17 mouse cellular contexts compared by ENCODE assay signal in the genomic region with DNA sequence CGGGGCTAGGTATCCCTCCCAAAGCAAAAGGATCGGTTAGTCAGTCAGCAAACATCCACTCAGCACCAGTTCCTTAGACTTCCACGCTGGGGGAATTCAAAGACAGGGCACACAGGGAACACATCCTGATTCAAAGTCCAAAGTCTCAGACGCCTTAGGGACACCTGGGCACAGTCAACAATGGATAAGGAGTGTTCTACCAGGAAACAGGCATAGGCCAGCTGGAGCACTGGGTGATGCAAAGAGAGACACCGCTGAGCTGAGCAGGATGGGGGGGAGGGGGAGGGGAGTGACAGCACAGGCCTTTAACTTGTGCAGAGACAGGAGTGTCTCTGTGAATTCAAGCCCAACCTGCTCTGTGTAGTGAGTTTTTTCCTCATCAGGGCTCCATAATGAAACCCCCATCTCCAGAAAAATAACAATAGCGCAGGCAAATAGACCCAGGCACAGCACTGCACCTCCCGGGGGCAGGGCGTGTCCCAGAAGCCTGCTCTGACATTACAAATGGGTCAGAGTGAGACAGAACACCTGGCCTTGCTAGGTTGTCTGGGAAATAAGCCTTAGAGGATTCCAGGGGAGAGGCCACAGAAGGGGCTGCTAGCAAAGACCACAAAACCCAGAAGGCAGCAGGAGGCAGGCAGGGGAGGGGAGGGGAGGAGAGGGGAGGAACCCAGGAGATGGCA. TPM values are rescaled to one million over a fixed set of nuclear protein-coding genes. Genes with fewer than 3 reads are reported as not detected.
DNase-seq lines count a peak whose midpoint lies in the region; ATAC-seq and TF ChIP-seq lines count a peak whose summit lies in the region.
"Had no signal": no experiment of that assay in that cellular context is flagged by ENCODE, and none has a peak within 500 bp of the region (broad histone marks: within the 10 kb centered on the region; RNA-seq: fewer than 3 reads in every experiment).

No protein-coding gene starts in this region.

- TF ChIP-seq CTCF in lung, postnatal 0 days (IDR thresholded peaks at IDR 0.05) = no peak

- no peak for DNase-seq in heart, embryonic 10.5 days (ENCODE audit: low spot score)
- no peak for DNase-seq in lung, postnatal 0 days (ENCODE audit: low spot score)
- DNase-seq in lung, postnatal 25 days (ENCODE audit: low spot score) = no peak
- peak; percentile 95 for DNase-seq in ZHBTc4 (ENCODE audit: low read depth, low spot score)
- DNase-seq in adrenal gland, postnatal 25 days = no peak
- DNase-seq in ovary, postnatal 10 days (ENCODE audit: low spot score) = no peak
- DNase-seq: cerebellum, postnatal 25 days; kidney, adult 8-10 months; layer of hippocampus, postnatal 36 days; left cerebral cortex, postnatal 4 days; liver, embryonic 13.5 days; thymus, adult 18-20 months had no signal

- H3K4me2 ChIP-seq in heart, embryonic 12.5 days = no peak overlapping the region
- H3K4me2 ChIP-seq in lung, postnatal 0 days (replicated peaks; ENCODE audit: low read depth, low read length) = no peak overlapping the region
- H3K4me2 ChIP-seq in stomach, embryonic 16.5 days (ENCODE audit: low read depth, low read length) = no peak overlapping the region
- H3K4me2 ChIP-seq: embryonic facial prominence, embryonic 12.5 days; liver, embryonic 13.5 days; midbrain, embryonic 11.5 days had no signal

- H3K9ac ChIP-seq in heart, embryonic 12.5 days = no peak overlapping the region
- H3K9ac ChIP-seq in lung, postnatal 0 days (replicated peaks; ENCODE audit: low read depth) = no peak overlapping the region
- no peak overlapping the region for H3K9ac ChIP-seq in stomach, embryonic 16.5 days (ENCODE audit: low read length)
- H3K9ac ChIP-seq: embryonic facial prominence, embryonic 12.5 days; liver, embryonic 13.5 days had no signal

- H3K27ac ChIP-seq in heart, embryonic 12.5 days (ENCODE audit: poor library complexity, severe bottlenecking) = 0 out of 2 replicates have a peak overlapping the region, but pooled peaks have one; percentile 11
- H3K27ac ChIP-seq in heart, embryonic 10.5 days = no peak overlapping the region
- H3K27ac ChIP-seq in lung, postnatal 0 days (ENCODE audit: low read length) = no peak overlapping the region
- peak overlapping the region; percentile 25 for H3K27ac ChIP-seq in stomach, embryonic 16.5 days (ENCODE audit: low read length)
- H3K27ac ChIP-seq: embryonic facial prominence, embryonic 12.5 days; liver, embryonic 13.5 days had no signal

- no peaks in the 10 kb centered on the region for H3K9me3 ChIP-seq in heart, embryonic 12.5 days (replicated peaks)
- no peaks in the 10 kb centered on the region for H3K9me3 ChIP-seq in heart, embryonic 10.5 days
- H3K9me3 ChIP-seq in lung, postnatal 0 days (ENCODE audit: low read length) = no peaks in the 10 kb centered on the region
- H3K9me3 ChIP-seq in stomach, embryonic 16.5 days (replicated peaks; ENCODE audit: control insufficient read depth, low read length) = no peaks in the 10 kb centered on the region
- H3K9me3 ChIP-seq: embryonic facial prominence, embryonic 12.5 days had no signal

- WGBS in heart, embryonic 12.5 days = 78% methylated on average over 8 of the region's 8 CpGs
- WGBS in heart, embryonic 10.5 days = 81% methylated on average over 8 of the region's 8 CpGs
- WGBS in lung, postnatal 0 days = 67% methylated on average over 8 of the region's 8 CpGs
- 51% methylated on average over 8 of the region's 8 CpGs for WGBS in stomach, embryonic 16.5 days

- H3K27me3 ChIP-seq in heart, embryonic 12.5 days (replicated peaks) = no peaks in the 10 kb centered on the region
- H3K27me3 ChIP-seq in heart, embryonic 10.5 days (ENCODE audit: insufficient read depth, poor library complexity, severe bottlenecking) = no peaks in the 10 kb centered on the region
- no peaks in the 10 kb centered on the region for H3K27me3 ChIP-seq in lung, postnatal 0 days (replicated peaks; ENCODE audit: insufficient read depth, low read length)
- no peaks in the 10 kb centered on the region for H3K27me3 ChIP-seq in stomach, embryonic 16.5 days (ENCODE audit: control insufficient read depth, insufficient read depth, low read length)
- H3K27me3 ChIP-seq: embryonic facial prominence, embryonic 12.5 days; liver, embryonic 13.5 days had no signal

- ATAC-seq in heart, embryonic 12.5 days (ENCODE audit: insufficient number of reproducible peaks, low FRiP score) = no peak
- ATAC-seq in lung, postnatal 0 days = 0 out of 2 replicates have a peak, but pooled peaks have one; percentile 25
- peak; percentile 80 for ATAC-seq in stomach, embryonic 16.5 days (ENCODE audit: insufficient read depth, low FRiP score)
- ATAC-seq: activated CD4-positive, CD25-positive, alpha-beta regulatory T cell, adult 4 months had no signal

- no peak overlapping the region for H3K4me3 ChIP-seq in heart, embryonic 12.5 days
- H3K4me3 ChIP-seq in heart, embryonic 10.5 days = no peak overlapping the region
- no peak overlapping the region for H3K4me3 ChIP-seq in lung, postnatal 0 days (ENCODE audit: low read depth, low read length)
- H3K4me3 ChIP-seq in stomach, embryonic 16.5 days (replicated peaks; ENCODE audit: low read length) = no peak overlapping the region
- H3K4me3 ChIP-seq: embryonic facial prominence, embryonic 12.5 days; liver, embryonic 13.5 days had no signal

- peaks cover 63% of the 10 kb centered on the region for H3K36me3 ChIP-seq in heart, embryonic 12.5 days
- H3K36me3 ChIP-seq in heart, embryonic 10.5 days = peaks cover 78% of the 10 kb centered on the region
- peaks cover 7% of the 10 kb centered on the region; the same call in 1 of the 2 replicates for H3K36me3 ChIP-seq in lung, postnatal 0 days (ENCODE audit: insufficient read depth, low read length)
- peaks cover 11% of the 10 kb centered on the region for H3K36me3 ChIP-seq in stomach, embryonic 16.5 days (ENCODE audit: control insufficient read depth, insufficient read depth, low read length)

- peaks cover 39% of the 10 kb centered on the region for H3K4me1 ChIP-seq in heart, embryonic 12.5 days (replicated peaks)
- H3K4me1 ChIP-seq in heart, embryonic 10.5 days = peaks cover 47% of the 10 kb centered on the region
- no peaks in the 10 kb centered on the region for H3K4me1 ChIP-seq in lung, postnatal 0 days (ENCODE audit: insufficient read depth, low read depth, low read length)
- H3K4me1 ChIP-seq in stomach, embryonic 16.5 days (ENCODE audit: control insufficient read depth, insufficient read depth, low read length) = peaks cover 26% of the 10 kb centered on the region

- no peak for TF ChIP-seq EP300 in lung, postnatal 0 days (IDR thresholded peaks at IDR 0.05)

RNA-seq across cellular contexts. Expression of gene Tnrc18, which starts 34.9 kb away (rescaled TPM):
- 31.7 and 34.7 TPM in 2 replicates for polyA plus RNA-seq in heart, embryonic 12.5 days (2016; fragmentation: Nextera tagmentation; extraction: Ambion mirVana)
- 22.2 and 24.8 TPM in 2 replicates for polyA plus RNA-seq in heart, embryonic 10.5 days (2016; fragmentation: Nextera tagmentation; extraction: Ambion mirVana)
- 16.6 and 24.9 TPM in 2 replicates for polyA plus RNA-seq in lung, postnatal 0 days (2015; fragmentation: Nextera tagmentation; extraction: Ambion mirVana)
- polyA plus RNA-seq in stomach, embryonic 16.5 days (2015; fragmentation: Nextera tagmentation; extraction: Ambion mirVana) = 15.3 and 16.9 TPM in 2 replicates
- total RNA-seq in adrenal gland, postnatal 25 days (2021) = 114 and 123 TPM in 2 replicates

Comparison
In these comparisons a context has a peak if more than half of its experiments do, and no peak if none do; other contexts are left out.
1. H3K27ac ChIP-seq: peak in heart, embryonic 12.5 days (single experiment) and stomach, embryonic 16.5 days (single experiment); none in heart, embryonic 10.5 days (single experiment) and lung, postnatal 0 days (single experiment).